Mouse (Mus musculus): ENCODE measurements at regions not wholly inside any gene's neighbourhood (a gene's known extent, or its start where the extent isn't known, plus 50 kb on each side); places are given as distances from the start of the nearest gene placed in this dataset.

- no peak for DNase-seq
Measured at GRCm38 (mm10) chr16:84100444-84100843, 414.5 kb upstream of the A730009L09Rik start.

GRCm38 (mm10) chr16:84111610-84112009 is 403.3 kb upstream of the A730009L09Rik start:
- no peak for DNase-seq

GRCm38 (mm10) chr16:84117556-84117955 is 397.4 kb upstream of the A730009L09Rik start:
- DNase-seq, result no peak

- peak; percentile 2 to 37 for DNase-seq
Measured at GRCm38 (mm10) chr16:84135651-84136200, 379.2 kb upstream of the A730009L09Rik start.

GRCm38 (mm10) chr16:84151872-84152271 is 363.0 kb upstream of the A730009L09Rik start:
- no peak for DNase-seq

- DNase-seq, result no peak
Measured at GRCm38 (mm10) chr16:84172080-84172479, 342.8 kb upstream of the A730009L09Rik start.
